Mouse (Mus musculus) C2C12 (cell line): ENCODE results near the gene Ufsp2. TPM values are rescaled to one million over a fixed set of nuclear protein-coding genes. Genes with fewer than 3 reads are reported as not detected.

Experiments
- H3K27me3 ChIP-seq: one replicate; pipeline ENCODE4 v1.6.1; 2011; ENCODE audit not compliant: control insufficient read depth, insufficient read depth, insufficient read length
- H3K36me3 ChIP-seq: one replicate; pipeline ENCODE4 v1.6.1; 2011; ENCODE audit not compliant: control insufficient read depth, insufficient read depth
- H3K4me3 ChIP-seq: one replicate; pipeline ENCODE4 v1.5.1; 2011; ENCODE audit warnings: mild to moderate bottlenecking, control low read depth; ENCODE audit not compliant: poor library complexity, insufficient read depth, severe bottlenecking
- H3K79me2 ChIP-seq: one replicate; pipeline ENCODE4 v1.6.1; 2011; ENCODE audit not compliant: control insufficient read depth, insufficient read depth
- H3K79me3 ChIP-seq: one replicate; pipeline ENCODE4 v1.6.1; 2011; ENCODE audit warnings: low read depth, control low read depth
- H3ac ChIP-seq: one replicate; pipeline ENCODE3; 2011; ENCODE audit warnings: low read depth; ENCODE audit not compliant: control insufficient read depth, insufficient read length
- CEBPB ChIP-seq: IDR thresholded peaks from one replicate; pipeline ENCODE4 v1.6.1; 2011; ENCODE audit warnings: low read depth, mild to moderate bottlenecking, control low read depth, moderate library complexity
- CTCF ChIP-seq: IDR thresholded peaks from one replicate; pipeline ENCODE4 v1.5.1; 2011; ENCODE audit not compliant: control insufficient read depth, insufficient read depth, insufficient read length
- FOSL1 ChIP-seq: IDR thresholded peaks from one replicate; pipeline ENCODE4 v1.8.0; 2011; ENCODE audit warnings: mild to moderate bottlenecking, low read length; ENCODE audit not compliant: poor library complexity, insufficient read depth, severe bottlenecking
- MAX ChIP-seq: IDR thresholded peaks from one replicate; pipeline ENCODE4 v1.6.1; 2011; ENCODE audit warnings: mild to moderate bottlenecking, control low read depth
- MYOD1 ChIP-seq: IDR thresholded peaks from one replicate; pipeline ENCODE4 v1.6.1; 2011; ENCODE audit warnings: low read depth; ENCODE audit not compliant: control insufficient read depth, insufficient read length
- MYOG ChIP-seq: IDR thresholded peaks from one replicate; pipeline ENCODE4 v1.6.1; 2011; ENCODE audit not compliant: control insufficient read depth, insufficient read length; ENCODE audit errors: extremely low read depth
- USF1 ChIP-seq: IDR thresholded peaks from one replicate; pipeline ENCODE4 v1.6.1; 2011; ENCODE audit warnings: low read depth, mild to moderate bottlenecking, control low read depth, moderate library complexity
- polyA plus RNA-seq: library from polyadenylated mRNA; unstranded; fragments of >200 nt; fragmentation: generic; extraction: Trizol; gene quantifications from one replicate; pipeline ENCODE4 v1.2.1, GENCODE M21; 2012; ENCODE audit warnings: missing spikeins

The Ufsp2 gene
- polyA plus RNA-seq, 1 experiment, result 19.1 TPM

- H3K4me3 ChIP-seq, result no peak overlapping the region
- no peaks in the 10 kb centered on the region for H3K79me2 ChIP-seq
- H3K36me3 ChIP-seq, result no peaks in the 10 kb centered on the region
- H3K79me3 ChIP-seq, result no peaks in the 10 kb centered on the region
- no peak for TF ChIP-seq MAX
- no peak for TF ChIP-seq USF1
- no peak for TF ChIP-seq MYOD1
- no peak for TF ChIP-seq FOSL1
- no peak for TF ChIP-seq CEBPB
- no peak for TF ChIP-seq MYOG
- no peak for TF ChIP-seq CTCF
- no peaks in the 10 kb centered on the region for H3K27me3 ChIP-seq
- no peak overlapping the region for H3ac ChIP-seq
These were observed 31.8 kb downstream of the Ufsp2 start for GRCm38 (mm10) chr8:46007050-46007672.

GRCm38 (mm10) chr8:46010306-46010705, 35.0 kb downstream of the Ufsp2 start:
- no peak for TF ChIP-seq MYOG
- TF ChIP-seq MAX, result no peak
- TF ChIP-seq CEBPB, result no peak
- TF ChIP-seq CTCF, result no peak
- TF ChIP-seq FOSL1, result no peak
- Histone ChIP-seq H3K27me3 (no peaks in the 10 kb centered on the region), H3K4me3 (no peak overlapping the region)

GRCm38 (mm10) chr8:46010746-46011680, 35.7 kb downstream of the Ufsp2 start:
- Histone ChIP-seq H3K27me3 (no peaks in the 10 kb centered on the region), H3K4me3 (no peak overlapping the region), H3K36me3 (no peaks in the 10 kb centered on the region), H3ac (no peak overlapping the region), H3K79me2 (no peaks in the 10 kb centered on the region), H3K79me3 (no peaks in the 10 kb centered on the region)
- TF ChIP-seq MAX, result no peak
- TF ChIP-seq CEBPB, result no peak
- TF ChIP-seq CTCF, result no peak
- TF ChIP-seq USF1, result no peak
- TF ChIP-seq FOSL1, result no peak
- no peak for TF ChIP-seq MYOG
- TF ChIP-seq MYOD1, result no peak

More at GRCm38 (mm10) chr8:46010306-46010705, 35.0 kb downstream of the Ufsp2 start:
- Histone ChIP-seq H3K36me3 (no peaks in the 10 kb centered on the region), H3ac (no peak overlapping the region), H3K79me3 (no peaks in the 10 kb centered on the region), H3K79me2 (no peaks in the 10 kb centered on the region)

- H3K36me3 ChIP-seq, result no peaks in the 10 kb centered on the region
- H3K79me3 ChIP-seq, result no peaks in the 10 kb centered on the region
- H3K79me2 ChIP-seq, result no peaks in the 10 kb centered on the region
- TF ChIP-seq CEBPB (no peak), MYOG (no peak), USF1 (no peak), FOSL1 (no peak), CTCF (no peak), MYOD1 (no peak), MAX (no peak)
- no peak overlapping the region for H3K4me3 ChIP-seq
- H3K27me3 ChIP-seq, result no peaks in the 10 kb centered on the region
- no peak overlapping the region for H3ac ChIP-seq
These were observed 46.9 kb downstream of the Ufsp2 start for GRCm38 (mm10) chr8:46022203-46022602.

- H3ac ChIP-seq, result no peak overlapping the region
- H3K79me2 ChIP-seq, result no peaks in the 10 kb centered on the region
- H3K36me3 ChIP-seq, result no peaks in the 10 kb centered on the region
- no peak overlapping the region for H3K4me3 ChIP-seq
- no peaks in the 10 kb centered on the region for H3K27me3 ChIP-seq
- TF ChIP-seq MYOG, result no peak
- TF ChIP-seq MYOD1, result no peak
- no peaks in the 10 kb centered on the region for H3K79me3 ChIP-seq
These were observed 47.4 kb downstream of the Ufsp2 start for GRCm38 (mm10) chr8:46022758-46023157.

GRCm38 (mm10) chr8:46024392-46024791, 49.1 kb downstream of the Ufsp2 start:
- no peaks in the 10 kb centered on the region for H3K79me2 ChIP-seq
- H3K36me3 ChIP-seq, result no peaks in the 10 kb centered on the region
- no peaks in the 10 kb centered on the region for H3K79me3 ChIP-seq
- H3K27me3 ChIP-seq, result no peaks in the 10 kb centered on the region
- TF ChIP-seq MYOG (no peak), MYOD1 (no peak), USF1 (no peak), CTCF (no peak), MAX (no peak), CEBPB (no peak), FOSL1 (no peak)
- no peak overlapping the region for H3K4me3 ChIP-seq
- no peak overlapping the region for H3ac ChIP-seq
